Mouse (Mus musculus) mature B cell (primary cell): ENCODE results near the gene Tbc1d4.

ENCODE experiments used
- in situ Hi-C: fragments of 300-500 bp; cut with MboI; formaldehyde crosslinking; loops from 2 replicates; pipeline ENCODE4 v1.14.3; 2019

Tbc1d4 gene

DNA sequence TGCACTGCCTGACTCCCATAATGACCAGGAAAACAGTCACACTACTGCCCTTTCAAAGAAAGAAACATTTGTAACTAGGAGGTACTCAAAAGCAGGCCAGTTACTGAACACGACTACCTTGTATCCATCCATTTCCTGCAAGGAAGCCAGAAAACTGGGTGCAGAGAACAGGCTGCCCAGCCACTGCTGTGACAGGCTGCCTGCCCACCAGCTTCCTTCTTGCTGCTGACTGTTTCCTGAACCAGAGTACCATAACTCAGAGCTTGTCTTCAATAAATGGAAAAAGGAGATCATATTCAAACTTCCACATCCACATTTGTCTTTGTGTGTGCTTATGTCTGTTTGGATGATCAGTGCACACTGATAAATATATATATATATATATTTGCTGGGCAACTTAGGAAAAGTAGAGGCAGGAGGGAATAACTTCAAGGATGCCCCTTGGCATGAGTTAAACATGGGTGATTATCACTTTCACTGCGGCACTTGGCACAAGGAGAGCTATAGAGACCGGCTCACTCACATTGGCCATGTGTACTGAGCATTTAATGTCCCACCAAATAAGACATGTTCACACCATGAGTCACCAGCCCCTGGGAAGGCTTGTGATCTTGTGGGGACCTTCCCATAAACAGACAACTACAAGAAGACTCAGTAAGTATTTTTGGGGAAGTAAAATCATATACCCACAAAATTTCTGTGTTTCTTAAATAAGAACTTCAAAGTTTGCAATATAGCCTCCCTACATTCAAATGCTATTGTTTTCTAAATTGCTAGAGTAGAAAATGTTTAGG, 105.6 kb downstream of the Tbc1d4 start:
- in situ Hi-C loops, result no loop called here

GRCm38 (mm10) chr14:101501868-101502267, 107.1 kb downstream of the Tbc1d4 start:
- in situ Hi-C loops, result no loop called here

- in situ Hi-C loops, result no loop called here
These were observed 107.5 kb downstream of the Tbc1d4 start for GRCm38 (mm10) chr14:101501452-101501851.

DNA sequence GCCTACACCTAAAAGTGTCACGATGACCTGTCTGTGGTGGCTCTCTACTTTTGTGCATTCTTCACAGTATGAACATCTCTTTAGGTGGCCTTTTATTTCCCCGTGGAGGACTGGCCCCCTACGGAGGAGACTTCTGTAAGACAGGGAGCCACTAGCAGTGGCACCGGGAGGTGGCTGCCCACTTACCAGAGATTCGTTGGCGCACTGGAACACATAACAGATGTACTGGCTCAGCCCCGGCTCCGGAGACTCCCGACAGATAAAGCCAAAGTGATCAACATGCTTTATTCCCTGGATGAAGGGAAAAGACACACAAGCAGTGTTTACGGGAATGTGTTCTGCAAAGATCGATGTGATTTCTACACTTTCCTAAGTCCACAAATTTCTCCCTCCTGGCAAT, 108.2 kb downstream of the Tbc1d4 start:
- in situ Hi-C loops, result no loop called here

- in situ Hi-C loops, result no loop called here
These were observed 109.2 kb downstream of the Tbc1d4 start for GRCm38 (mm10) chr14:101499838-101500237.

GRCm38 (mm10) chr14:101488264-101488810, 120.7 kb downstream of the Tbc1d4 start:
- in situ Hi-C loops, result no loop called here

DNA sequence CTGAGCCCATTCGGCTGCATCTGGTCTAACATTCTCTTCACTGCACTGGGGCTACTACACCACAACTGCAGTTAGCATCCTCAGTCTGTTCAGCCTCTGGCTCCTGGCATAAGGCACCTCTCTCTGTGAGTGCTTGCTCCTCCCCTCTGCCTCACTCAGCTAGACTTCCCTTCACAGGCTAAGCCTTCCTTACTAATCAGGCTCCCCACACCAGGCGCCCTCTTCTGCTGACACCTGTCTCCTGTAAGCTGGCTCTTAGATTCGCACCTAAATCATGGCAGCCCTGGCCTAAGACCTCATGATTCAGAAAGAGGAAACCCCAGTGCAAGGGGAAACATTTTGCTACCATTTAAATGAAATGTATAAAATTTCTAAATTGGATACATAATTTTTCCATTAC, 122.4 kb downstream of the Tbc1d4 start:
- in situ Hi-C loops, result no loop called here

DNA sequence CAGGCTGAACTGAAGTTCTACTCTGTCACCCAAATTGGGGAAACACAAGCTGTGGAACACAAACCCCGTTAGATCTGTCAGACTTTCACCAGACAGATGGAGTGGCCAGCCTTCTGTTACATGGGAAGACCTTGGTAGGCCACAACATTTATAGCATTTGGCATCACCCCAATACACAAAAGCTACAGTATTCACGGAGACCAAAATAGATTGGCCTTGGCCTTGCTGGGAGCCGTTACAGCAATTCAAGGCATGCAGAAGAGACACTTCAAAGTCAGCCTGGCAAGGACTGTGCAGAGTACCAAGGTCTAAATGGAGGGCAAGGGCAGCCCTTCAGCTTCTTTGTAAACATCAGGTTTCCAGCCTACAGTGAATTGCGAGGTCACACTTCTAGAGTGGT, 125.8 kb downstream of the Tbc1d4 start:
- in situ Hi-C loops, result no loop called here

DNA sequence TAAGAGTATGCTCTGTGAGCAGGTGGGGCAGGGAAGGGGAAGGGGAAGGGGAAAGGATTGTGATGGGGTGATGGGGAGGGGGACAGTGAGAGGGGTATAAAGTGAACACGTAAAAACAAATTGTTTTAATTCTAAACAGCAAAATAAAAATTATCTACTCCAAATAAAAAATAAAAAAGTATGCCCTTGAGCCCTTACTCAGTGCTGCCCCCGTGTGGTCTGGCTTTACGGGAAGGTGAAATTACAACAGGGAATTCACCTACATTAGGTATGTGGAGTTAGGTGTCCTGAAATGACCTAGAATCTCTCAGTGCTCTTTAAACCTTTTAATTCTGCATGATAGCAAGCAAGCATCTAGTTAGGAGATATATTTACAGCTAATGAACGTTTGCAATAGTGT, 126.7 kb downstream of the Tbc1d4 start:
- in situ Hi-C loops, result no loop called here

GRCm38 (mm10) chr14:101481165-101481564, 127.8 kb downstream of the Tbc1d4 start:
- in situ Hi-C loops, result no loop called here

- in situ Hi-C loops, result no loop called here
These were observed 128.4 kb downstream of the Tbc1d4 start for GRCm38 (mm10) chr14:101480541-101480940.

DNA sequence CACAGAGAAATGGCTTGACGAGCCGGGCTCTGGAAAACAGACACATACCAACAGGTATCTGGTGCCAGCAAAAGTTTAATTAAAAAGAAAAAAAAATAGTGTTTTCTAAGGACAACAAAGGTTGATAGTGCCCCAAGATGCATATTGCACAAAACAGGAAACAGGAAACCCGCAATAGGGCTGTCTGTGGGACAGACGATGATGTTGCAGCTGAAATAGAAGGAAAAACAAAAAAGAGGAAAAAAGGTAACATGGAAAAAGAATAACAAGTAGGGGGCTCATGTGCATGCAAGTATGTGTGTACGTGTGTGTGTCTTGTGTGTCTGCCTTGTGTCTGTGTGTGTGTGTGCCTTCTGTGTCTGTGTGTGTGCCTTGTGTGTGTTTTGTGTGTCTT, 131.2 kb downstream of the Tbc1d4 start:
- in situ Hi-C loops, result no loop called here

- in situ Hi-C loops, result no loop called here
These were observed 131.7 kb downstream of the Tbc1d4 start for GRCm38 (mm10) chr14:101477081-101477826.

DNA sequence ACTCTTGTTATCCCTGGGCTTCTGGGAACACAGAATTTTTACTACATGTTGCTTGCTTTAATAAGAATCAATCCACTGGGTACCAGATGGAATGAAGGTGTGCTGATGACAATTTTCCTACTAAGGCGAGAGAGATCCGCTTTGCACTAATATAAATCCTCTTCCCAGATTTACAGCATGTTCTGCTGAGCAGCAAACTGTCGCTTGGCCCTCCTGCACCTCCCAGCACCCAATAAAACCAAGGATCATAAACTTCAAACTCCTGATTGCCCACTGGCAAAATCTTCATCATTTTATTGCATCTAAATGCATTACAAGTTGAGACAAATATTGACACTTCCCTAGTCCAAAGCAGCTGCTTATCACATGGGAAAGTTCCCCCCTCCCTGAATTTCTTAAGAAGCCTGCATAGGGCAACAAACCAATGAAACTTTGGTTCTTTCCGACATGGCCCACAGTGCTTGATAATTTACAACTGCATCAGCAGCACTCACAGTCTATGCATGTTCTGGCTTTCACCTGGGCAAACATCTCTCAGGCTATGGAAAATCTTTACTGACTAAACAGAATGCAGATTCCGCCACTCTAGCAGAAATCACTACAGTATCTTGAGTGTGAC, 139.4 kb downstream of the Tbc1d4 start:
- in situ Hi-C loops, result no loop called here

GRCm38 (mm10) chr14:101468143-101468542, 140.8 kb downstream of the Tbc1d4 start:
- in situ Hi-C loops, result no loop called here

DNA sequence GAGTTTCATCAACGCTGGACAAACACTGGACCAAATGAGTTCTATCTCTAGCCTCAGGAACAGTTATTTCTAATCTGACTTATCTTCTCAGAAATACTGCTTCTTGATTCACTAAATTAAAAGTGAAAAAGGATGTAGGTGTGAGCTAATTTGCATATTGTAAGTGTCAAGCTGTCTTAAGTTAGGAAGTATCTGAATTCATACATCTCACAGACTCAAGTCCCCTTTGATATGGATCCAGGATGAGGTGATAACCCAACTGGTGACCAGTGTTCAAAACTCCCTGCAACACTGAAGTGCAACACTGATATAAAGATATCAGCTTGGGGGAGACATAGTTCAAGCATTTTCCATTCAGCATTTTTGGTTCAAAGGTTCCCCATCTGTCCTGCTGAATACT, 141.5 kb downstream of the Tbc1d4 start:
- in situ Hi-C loops, result no loop called here

GRCm38 (mm10) chr14:101466521-101466920, 142.5 kb downstream of the Tbc1d4 start:
- in situ Hi-C loops, result no loop called here

GRCm38 (mm10) chr14:101465893-101466292, 143.1 kb downstream of the Tbc1d4 start:
- in situ Hi-C loops, result no loop called here

GRCm38 (mm10) chr14:101460768-101461167, 148.2 kb downstream of the Tbc1d4 start:
- in situ Hi-C loops, result no loop called here

DNA sequence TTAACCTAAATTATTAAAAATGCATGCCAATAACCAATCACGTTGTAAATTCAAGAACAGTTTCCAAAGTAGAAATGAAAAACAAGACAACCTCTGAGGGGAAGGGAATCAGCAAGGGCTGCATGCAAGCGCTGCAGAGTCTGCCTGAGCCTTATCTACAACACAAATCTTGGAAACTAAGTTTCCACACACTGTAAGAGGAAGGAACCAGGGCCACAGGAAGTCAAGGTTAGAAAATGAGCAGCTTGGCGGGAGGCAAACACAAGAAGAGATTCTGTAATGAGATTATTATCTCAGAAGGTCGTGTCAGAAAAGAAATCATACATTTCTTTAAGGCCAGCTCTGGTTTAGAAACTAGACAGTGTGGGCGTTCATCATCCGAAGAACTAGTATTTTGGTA, 156.1 kb downstream of the Tbc1d4 start:
- in situ Hi-C loops, result no loop called here

GRCm38 (mm10) chr14:101447857-101448256, 161.1 kb downstream of the Tbc1d4 start:
- in situ Hi-C loops, result no loop called here

DNA sequence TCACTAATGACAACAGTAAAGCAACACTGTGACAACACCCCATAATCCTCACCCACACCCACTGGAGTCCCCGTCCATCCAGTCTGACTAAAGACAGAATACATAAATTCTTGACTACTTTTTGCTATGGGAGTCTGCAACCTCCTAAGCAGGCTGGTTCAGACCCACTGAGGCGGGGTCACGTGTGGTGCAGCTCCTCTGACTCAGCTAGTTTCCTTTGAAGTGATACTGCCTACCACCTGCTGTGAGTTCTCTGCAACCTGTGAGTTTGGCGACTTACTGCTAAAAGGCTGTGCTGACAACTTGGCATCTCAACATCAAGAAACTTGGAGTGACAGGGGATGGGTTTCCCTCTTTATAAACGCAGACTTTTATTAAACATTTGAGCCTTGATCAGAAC, 163.8 kb downstream of the Tbc1d4 start:
- in situ Hi-C loops, result no loop called here

DNA sequence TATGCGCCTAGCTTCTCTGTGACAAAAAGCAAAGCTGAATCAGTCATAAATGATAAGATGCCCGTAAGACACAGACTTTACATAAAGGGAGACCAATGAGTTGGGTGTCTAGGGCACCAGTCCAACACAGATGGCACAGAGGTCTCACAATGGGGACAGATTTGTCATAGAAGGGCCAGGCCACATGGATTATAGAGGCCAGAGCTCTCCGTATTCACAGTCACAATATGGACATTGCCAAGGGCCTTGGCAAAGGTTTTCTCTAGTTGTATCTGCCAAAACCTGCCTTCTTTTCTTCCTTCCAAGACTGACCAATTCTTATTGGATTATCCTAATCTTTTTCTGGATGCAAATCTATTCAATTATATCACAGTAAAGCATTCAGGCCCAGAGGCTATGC, 171.1 kb downstream of the Tbc1d4 start:
- in situ Hi-C loops, result no loop called here
